Mouse (Mus musculus) G1E-ER4 (cell line): ENCODE measurements around the gene Krt17. TPM values are rescaled to one million over a fixed set of nuclear protein-coding genes. Genes with fewer than 3 reads are reported as not detected.

Experiments used
- GATA1 ChIP-seq: IDR thresholded peaks from one replicate; pipeline ENCODE4 v1.8.0; 2012; ENCODE audit warnings: low read length, inconsistent platforms
- polyA plus RNA-seq: library from polyadenylated mRNA; stranded (reverse); fragments of >175 nt; gene quantifications from 2 replicates; pipeline ENCODE4 v1.2.3, GENCODE M21; 2012

The Krt17 gene
- polyA plus RNA-seq, 1 experiment, result 0.04 TPM

DNA sequence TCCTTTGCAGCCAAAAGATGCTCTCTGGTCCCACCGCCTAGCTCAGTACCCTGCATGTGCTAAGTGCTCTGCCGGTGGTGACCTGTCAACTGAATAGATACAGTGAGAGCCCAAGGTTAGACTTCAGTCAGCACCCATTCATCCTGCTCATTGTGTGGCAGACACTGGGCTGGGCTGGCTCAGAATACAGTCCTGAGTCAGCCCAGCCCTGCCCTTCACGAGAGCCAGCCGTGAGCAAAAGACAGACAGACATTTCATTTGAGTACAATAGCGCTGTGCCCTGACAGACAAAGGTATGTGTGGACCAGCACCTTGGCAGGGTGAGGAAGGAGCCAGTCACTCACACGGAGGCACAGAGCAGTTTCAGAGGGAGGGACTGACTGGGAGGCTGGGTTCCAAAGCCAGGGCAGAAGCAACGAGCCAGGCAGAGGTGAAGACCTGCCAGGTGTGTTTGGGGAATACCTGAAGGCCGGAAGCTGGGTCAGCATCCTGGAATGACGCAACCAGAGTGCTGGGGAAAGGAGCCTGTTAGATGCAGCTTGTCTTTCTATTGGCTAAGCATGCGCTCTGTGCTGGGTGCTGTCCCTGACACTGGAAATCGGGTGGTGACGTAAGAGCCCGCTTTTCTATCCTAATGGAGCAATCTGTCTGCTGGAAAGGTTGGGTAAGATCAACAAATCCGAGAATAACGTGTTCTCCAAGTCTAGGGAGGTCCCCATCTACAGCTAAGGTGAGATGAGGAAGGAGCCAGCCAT lies 17.1 kb upstream of the Krt17 start:
- TF ChIP-seq GATA1, result no peak

DNA sequence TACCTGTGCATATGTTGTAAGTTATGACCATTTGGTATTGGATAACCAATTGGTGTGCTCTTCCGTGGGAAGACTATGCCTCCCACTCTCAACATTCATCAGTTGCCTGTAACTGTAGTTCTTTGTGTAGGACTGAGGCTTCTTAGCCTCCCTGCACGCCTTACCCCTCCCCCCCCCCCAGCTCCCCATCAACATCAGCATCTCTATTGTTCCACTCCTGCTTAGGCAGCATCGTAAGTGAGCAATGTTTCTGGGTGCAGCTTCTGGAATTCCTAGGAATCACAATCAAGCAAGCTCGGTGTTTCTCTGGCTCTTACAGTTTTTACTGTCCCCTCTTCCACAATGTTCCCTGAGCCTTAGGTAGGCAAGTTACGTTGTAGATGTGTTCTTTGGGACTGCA lies 14.6 kb upstream of the Krt17 start:
- TF ChIP-seq GATA1, result no peak

DNA sequence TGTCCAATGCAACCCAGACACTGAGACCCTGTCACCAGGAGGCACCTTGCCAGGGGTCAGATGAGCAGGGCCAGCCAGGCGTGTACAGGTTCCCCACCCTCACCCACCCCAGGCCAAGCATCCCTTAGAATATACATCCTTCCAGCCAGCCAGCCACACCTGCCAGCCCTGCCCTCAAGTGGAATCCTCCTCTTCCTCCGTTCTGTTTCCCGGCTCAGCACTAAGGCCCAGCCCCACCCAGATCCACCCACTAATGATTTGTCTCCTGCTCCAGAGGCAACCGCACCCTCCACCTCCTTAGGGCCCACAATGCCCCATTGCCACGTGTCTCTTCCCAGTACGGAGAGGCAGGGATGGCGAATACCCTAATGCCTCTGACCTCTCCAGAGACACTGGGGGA lies 13.9 kb upstream of the Krt17 start:
- no peak for TF ChIP-seq GATA1

DNA sequence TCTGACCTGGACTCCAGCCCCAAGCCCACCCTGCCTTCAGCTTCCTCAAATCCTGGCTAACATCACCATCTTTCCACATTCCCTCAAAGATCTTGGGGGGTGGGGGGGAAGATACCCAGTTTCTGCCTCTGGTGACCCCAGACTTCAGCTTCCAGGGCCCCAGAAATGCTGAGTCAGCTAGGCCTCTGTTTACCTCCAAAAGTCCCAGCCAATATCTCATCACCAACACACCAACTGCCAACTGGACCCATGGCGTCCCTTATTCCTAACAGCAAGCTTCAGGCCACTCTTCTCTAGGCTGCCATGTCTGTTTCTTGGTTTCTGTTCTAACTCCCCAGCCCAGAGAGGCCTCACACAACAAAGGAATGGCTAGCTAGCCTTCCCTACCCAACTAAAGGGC lies 11.0 kb upstream of the Krt17 start:
- no peak for TF ChIP-seq GATA1

DNA sequence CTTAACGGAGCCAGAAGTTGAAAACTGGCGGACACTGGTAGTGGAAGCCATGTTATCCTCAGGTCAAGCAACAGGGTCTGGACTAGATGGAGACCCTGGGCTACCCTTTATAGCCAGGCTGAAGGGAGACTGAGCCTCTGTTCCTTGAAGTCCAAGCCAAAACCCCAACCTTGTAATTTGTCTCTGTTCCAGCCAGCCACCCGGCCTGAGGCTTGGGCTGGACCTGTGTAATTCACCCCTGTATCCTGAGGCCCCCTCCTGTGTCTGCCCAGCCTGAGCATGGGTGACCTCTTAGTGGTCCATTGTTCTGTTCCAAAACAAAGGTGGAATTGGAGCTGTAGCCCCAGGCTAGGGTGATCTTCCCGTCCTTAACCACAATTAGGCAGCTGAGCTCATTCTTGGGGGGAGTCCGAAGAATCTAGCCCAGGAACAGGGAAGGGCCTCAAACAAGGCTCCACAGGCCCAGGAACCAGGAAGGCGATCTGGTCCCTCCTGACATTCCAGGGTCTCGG lies 9.0 kb upstream of the Krt17 start, which contains the start of gene Krt42:
Krt42 (minus strand) TSS at position 51 of the 512 bp plus-strand sequence.
- TF ChIP-seq GATA1, result no peak

DNA sequence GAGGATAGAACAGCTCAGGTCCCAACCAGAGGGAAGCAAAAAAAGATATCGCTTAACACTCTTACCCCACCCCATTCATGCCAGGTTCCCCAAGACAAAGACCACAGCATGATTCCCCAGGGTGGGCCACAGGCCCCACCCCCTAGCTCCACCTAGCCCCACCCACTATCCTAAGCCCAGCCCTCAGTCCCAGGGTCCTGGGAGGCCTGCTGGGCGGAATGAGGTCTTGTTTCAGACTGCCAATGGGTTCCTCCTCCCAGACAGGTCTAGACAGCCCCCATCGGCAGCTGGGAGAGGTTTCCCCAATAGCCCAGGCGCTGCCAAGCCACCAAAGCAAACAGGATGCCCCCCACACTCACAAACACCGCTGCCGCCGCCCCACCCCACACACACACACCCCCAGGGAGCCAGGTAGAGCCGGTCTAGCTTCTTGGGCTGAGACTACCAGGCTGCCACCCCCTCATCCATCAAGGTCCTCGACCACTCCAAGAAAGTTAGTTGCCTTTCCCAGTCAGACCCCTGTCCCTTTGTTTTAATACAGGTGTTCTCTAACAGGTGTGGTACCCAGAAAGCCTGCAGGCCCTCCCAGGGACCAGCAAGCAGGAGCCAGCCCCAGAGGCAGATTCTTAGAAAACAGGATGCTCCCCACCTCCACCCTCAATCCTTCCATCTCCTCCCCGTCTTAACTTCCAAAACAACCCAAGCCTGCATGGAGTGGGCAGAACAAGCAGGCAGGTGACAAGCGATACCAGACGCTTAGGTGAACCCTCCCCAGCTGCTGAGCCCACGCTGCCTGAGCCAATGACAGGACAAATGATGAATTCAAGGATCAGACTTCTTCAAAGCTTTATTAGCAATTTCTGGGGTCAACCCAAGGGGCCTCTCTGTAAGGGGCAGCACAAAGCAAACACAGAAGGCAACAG lies 1.5 kb upstream of the Krt17 start:
- TF ChIP-seq GATA1, result no peak

DNA sequence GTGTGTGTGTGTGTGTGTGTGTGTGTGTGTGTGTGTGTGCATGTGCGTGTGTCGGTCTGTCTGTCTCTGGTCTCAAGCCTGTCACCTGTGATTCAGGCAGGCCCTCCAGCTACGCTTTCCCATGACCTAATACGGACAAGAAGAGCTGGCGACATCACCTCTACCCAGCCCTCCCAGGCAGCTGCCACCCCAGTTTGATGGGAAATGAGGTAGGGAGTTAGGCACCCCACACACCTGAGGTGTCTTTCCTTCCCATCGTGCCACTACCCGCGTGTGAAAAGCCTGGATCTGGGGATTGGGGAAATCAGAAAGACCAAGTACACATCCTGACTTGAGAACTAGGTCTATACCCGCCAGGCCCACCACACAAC lies 391 bp upstream of the Krt17 start:
- no peak for TF ChIP-seq GATA1

DNA sequence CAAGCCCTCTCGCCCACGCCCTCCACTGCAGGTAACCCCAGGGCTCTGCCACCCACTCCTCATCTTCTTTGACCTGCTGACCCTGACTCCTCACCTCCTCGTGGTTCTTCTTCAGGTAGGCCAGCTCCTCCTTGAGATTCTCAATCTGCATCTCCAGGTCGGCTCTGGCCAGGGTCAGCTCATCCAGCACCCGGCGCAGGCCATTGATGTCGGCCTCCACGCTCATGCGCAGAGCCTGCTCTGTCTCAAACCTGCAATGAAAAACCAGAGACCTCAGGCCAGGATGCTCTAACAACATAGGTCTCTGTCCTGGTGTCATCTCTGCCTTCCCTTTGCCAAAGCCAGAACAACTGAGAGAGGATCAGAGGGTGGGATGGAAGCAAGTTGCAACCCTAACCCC lies 1.8 kb downstream of the Krt17 start:
- TF ChIP-seq GATA1, result no peak

DNA sequence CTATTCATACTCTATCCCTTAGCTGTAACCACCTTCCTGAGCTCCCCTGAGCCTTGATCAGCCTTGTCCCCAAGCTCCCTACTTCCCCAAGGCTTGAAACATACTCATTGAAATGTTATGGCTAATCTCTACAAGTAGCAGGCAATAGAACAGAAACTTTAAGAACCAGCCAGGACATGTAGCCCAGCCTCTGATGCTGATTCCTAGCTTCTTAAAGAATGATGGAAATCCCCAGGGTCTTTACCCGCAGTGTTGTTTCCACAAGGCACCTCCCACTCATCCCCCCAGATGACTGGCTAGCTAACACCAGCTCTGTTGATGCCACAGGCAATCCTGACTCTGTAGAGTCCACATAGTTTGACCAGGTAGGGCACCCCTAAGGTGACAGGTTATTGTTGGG lies 2.9 kb downstream of the Krt17 start:
- no peak for TF ChIP-seq GATA1

DNA sequence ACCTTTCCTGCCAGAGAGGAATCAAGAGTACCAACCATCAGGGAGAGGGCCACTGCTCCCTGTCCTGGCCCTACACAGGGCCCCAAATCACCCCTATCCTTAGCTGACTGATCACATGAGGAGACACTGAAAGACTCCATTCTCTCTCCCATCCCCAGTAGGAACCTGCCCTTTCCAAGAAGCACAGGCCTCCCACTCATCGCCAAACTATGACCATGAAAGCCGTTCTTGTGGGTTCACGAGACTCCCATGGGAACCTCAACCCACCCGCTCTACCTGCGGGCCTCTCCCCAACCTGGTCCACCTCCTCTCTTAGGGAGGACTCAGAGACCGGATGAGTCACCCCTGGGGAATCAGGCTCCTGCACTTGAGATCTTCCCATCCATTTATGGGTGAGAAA lies 5.3 kb downstream of the Krt17 start:
- TF ChIP-seq GATA1, result no peak

DNA sequence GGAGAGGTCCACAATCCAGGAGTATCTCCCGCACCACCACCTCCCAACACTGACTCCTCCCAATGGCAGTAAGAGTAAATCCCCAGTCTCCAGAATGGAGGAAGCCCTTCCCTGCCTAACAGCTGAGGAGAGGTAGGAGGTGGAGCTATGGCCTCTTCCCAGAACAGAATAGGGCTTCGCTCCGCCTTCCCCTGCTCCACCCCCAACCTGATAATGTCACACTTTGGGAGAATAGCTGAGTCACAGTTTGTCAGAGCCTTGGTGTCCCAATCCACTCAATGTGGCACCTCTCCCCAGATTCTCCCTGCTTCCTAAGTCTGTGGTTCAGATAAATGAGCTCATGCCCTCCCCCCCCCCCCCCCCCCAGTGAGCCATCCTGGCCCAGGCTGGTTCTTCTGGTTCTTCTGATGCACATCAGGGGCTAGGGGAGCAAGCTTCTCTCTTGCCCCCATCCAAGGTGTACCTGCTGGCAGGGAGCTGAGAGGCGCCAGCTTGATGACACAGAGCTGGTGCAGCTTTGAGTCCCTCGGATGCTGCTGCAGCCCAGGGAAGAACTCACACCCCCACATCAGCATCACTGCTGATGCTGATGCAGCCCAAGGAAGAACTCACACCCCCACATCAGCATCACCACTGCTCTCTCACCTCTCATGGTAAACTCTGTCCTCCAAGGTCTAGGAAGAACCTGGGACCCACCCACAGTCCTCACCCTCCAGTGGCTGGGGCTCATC lies 6.3 kb downstream of the Krt17 start:
- TF ChIP-seq GATA1, result no peak

DNA sequence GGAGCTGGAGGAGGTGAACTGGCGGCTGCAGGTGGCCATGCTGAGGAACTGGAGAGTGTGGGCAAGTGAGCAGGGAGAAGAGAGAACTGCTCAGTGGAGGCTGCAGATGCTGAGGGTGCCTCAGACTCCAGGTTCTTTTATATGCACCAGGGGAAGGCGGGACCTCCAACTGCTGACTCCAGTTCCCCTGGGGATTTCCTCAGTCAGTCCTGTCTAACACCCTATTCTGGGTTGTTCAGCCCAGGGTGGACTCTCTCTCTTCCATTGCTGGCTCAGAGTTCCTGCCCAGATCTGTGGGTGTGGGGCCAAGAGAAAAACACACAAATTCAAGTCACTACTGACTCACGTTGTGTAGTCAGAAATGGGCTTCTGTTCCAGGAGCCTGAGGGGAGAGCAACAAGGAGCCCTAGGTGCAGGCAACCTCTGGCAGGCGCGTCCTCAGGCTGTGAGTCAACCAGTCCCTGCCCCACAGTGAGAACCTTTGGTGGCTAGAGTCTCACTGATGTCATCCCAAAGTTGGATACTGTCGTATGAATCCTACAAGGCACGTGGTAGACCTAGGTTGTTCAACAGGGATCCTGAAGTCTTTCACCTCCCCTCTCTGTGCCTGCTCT lies 11.9 kb downstream of the Krt17 start, which contains the start of gene Krt16:
Krt16 (minus strand) TSS at position 51 of the 614 bp plus-strand sequence.
- no peak for TF ChIP-seq GATA1

DNA sequence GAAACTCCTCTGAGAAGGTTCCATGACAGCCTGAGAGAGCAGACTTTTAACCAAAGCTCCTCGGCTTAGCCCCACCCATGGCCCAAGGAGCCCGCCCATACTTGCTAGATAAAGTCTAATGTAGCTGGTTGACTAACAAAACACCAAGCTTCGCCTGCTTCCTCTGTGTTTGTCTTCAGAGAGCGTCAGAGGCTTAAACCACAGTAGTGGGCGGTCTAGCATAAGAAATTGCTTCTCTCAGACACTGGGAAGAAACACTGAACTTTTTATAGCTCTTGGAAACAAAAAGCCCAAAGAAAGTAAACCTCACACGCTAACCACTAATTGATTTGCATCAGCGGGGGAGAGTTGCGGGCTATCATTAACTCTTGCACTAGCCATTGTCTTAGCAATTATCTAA lies 39.1 kb downstream of the Krt17 start:
- TF ChIP-seq GATA1, result no peak

DNA sequence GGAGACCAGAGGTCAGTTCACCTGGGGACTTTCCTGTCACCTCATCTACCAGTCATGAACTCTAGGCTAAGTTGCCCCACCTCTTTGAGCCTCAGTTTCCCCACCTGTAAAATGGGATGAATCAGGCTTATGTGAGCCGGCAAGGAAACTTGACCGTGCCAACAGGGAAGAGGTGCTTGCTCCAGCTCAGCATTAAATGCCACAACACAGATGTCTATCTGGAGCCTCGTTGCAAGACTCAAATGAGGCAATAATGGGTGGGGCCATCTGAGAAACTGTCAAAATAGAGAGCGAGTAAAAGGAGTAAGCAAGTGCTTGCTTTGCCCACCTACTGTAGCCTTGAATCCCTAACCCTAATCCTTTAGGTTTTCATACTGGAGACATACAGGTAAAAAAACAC lies 41.5 kb downstream of the Krt17 start:
- TF ChIP-seq GATA1, result no peak

DNA sequence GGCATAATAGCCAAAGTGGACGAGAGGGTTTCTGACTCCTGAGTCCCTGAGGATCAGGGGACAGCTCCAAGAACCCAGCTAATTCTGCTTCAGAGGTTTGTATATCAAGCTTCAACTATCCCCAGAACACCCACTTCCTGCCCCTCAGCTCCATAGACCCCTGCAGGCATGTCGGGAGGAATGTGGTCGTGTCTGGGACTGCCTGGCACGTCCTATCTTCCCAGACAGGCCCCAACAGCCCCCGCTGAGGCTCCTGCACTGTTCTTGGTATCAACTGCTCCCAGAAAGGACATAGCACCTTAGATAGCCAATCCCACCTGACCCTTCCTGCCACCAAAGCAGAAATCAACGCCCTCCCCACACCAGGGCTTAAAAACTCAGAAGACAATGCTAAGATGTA lies 52.3 kb downstream of the Krt17 start:
- no peak for TF ChIP-seq GATA1
